Mouse (Mus musculus) embryonic facial prominence, embryonic 14.5 days (tissue): ENCODE results near the gene Zbtb17. TPM values are rescaled to one million over a fixed set of nuclear protein-coding genes. Genes with fewer than 3 reads are reported as not detected.

Source experiments
- ATAC-seq: fragments of 200-750 bp; cut with Nextera tagmentation; 2 replicates; pipeline ENCODE4 v1.8.0; 2017; ENCODE audit warnings: low read depth, moderate number of reproducible peaks, moderate TSS enrichment
- DNase-seq: peaks from one replicate; pipeline ENCODE4 v3.0.0-alpha.2; 2015; ENCODE audit warnings: low spot score
- H3K27ac ChIP-seq: fragments of 300-500 bp; sonication (generic); replicated peaks from 2 replicates; pipeline ENCODE4 v1.5.1; 2014; ENCODE audit warnings: low read depth, mild to moderate bottlenecking, low read length, moderate library complexity
- H3K27me3 ChIP-seq: fragments of 300-500 bp; sonication (generic); replicated peaks from 2 replicates; pipeline ENCODE4 v1.6.1; 2014; ENCODE audit warnings: low read length; ENCODE audit not compliant: control insufficient read depth, insufficient read depth
- H3K36me3 ChIP-seq: fragments of 300-500 bp; sonication (generic); 2 replicates; pipeline ENCODE4 v1.6.1; 2014; ENCODE audit warnings: low read length, mixed read lengths; ENCODE audit not compliant: control insufficient read depth, insufficient read depth
- H3K4me1 ChIP-seq: fragments of 300-500 bp; sonication (generic); 2 replicates; pipeline ENCODE4 v1.6.1; 2014; ENCODE audit warnings: antibody characterized with exemption, low read length; ENCODE audit not compliant: control insufficient read depth, insufficient read depth
- H3K4me2 ChIP-seq: fragments of 300-500 bp; sonication (generic); 2 replicates; pipeline ENCODE4 v1.6.1; 2014; ENCODE audit warnings: low read depth, mild to moderate bottlenecking, low read length, moderate library complexity, mixed read lengths
- H3K4me3 ChIP-seq: fragments of 300-500 bp; sonication (generic); 2 replicates; pipeline ENCODE4 v1.5.1; 2014; ENCODE audit warnings: low read depth, mild to moderate bottlenecking, low read length
- H3K9ac ChIP-seq: fragments of 300-500 bp; sonication (generic); 2 replicates; pipeline ENCODE4 v1.6.1; 2014; ENCODE audit warnings: low read depth, mild to moderate bottlenecking, low read length, moderate library complexity, mixed read lengths
- H3K9me3 ChIP-seq: fragments of 300-500 bp; sonication (generic); 2 replicates; pipeline ENCODE4 v1.6.1; 2016; ENCODE audit warnings: low read length; ENCODE audit not compliant: control insufficient read depth
- WGBS: fragments of 180-500 bp; shearing (Covaris S2); extraction: QIAGEN DNeasy Blood & Tissue Kit; methylation state at CpG from one replicate; pipeline ENCODE4 v1.1.7; 2014; 5-methylcytosine and 5-hydroxymethylcytosine counted together
- polyA plus RNA-seq: library from polyadenylated mRNA; unstranded; fragments of >200 nt; fragmentation: Nextera tagmentation; extraction: Ambion mirVana; gene quantifications from 2 replicates; pipeline ENCODE4 v1.2.1, GENCODE M21; 2014

Gene Zbtb17
- polyA plus RNA-seq, 1 experiment from 2014 or later: 22.0 TPM

DNA sequence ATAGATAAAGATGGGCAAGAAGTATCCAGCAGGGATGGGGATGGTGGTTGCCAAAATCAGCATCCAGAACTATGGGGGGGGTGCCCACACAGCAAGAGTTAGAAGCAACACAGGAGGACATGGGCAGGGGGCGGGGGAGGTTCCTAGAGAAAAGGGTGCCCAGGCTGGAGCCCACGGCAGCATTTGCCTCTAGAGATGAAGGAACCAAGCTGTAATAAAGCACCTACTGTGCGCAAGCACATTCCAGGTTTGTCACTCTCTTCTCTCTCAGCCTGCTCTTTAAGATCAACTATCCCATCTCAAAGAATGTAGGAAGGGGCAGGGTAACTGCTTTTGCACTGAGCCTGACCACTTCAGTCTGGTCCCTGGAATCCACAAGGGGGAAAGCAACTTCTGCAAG lies 35.9 kb upstream of the Zbtb17 start:
- Histone ChIP-seq H3K4me2 (no peak overlapping the region), H3K4me3 (no peak overlapping the region), H3K4me1 (no peaks in the 10 kb centered on the region), H3K9ac (no peak overlapping the region), H3K9me3 (no peaks in the 10 kb centered on the region), H3K27ac (no peak overlapping the region), H3K36me3 (no peaks in the 10 kb centered on the region), H3K27me3 (0 out of 2 replicates have a peak, but pooled peaks cover 5% of the 10 kb centered on the region)
- ATAC-seq (no peak), DNase-seq (no peak)
- 97% methylated on average over 3 of the region's 3 CpGs for WGBS

DNA sequence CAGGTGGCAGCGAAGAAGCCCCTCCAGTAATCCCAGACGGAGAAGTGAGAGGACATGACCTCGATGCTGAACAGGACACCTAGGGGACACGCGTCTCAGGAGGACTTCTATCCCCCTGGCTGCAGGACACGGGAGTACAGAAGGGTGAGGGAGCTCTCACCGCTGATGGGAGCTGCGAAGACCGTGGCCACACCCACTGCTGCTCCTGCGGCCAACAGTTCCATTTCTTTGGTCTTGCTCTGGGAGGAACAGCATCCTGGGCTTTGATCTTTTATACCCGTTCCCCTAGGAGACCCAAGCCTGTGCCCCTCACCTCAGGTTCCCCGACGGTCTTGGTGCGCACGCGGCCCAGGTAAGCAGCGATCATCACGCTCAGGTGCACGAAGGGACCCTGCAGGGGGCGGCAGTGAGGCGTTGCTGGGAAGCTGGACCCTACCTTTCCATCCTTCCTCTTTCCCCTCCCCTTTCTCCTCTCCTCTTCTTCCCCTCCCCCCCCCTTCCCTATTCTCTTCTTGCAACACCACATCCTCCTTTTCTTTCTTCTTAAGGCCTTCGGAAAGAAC lies 32.9 kb upstream of the Zbtb17 start:
- Histone ChIP-seq H3K9me3 (no peaks in the 10 kb centered on the region; the same call in 1 of the 2 replicates), H3K4me1 (no peaks in the 10 kb centered on the region), H3K36me3 (no peaks in the 10 kb centered on the region), H3K4me3 (no peak overlapping the region), H3K27me3 (0 out of 2 replicates have a peak, but pooled peaks cover 5% of the 10 kb centered on the region), H3K9ac (no peak overlapping the region), H3K4me2 (no peak overlapping the region), H3K27ac (no peak overlapping the region)
- WGBS: 17% methylated on average over 22 of the region's 22 CpGs
- DNase-seq: no peak
- no peak for ATAC-seq

DNA sequence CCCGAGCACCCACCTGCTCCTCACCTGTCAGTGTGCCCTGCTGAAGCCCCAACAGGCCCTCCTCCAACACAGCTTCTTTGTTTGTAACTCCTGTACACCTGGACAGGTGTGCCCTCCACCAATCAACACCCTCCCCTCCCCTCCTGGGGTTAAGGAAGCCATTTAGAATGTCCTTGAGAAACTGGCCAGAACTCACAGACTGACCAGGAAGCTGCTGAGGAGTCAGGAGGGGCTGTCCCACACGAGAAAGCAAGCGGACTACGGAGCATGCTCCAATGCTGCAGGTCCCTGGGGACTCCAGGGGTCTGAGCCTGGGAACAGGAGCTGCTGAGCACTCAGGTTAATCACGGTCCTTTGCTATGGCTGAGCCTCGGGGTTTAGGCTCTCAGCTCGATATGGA lies 28.5 kb upstream of the Zbtb17 start, which contains the start of gene Clcnkb:
Clcnkb (minus strand) TSS at position 91 of the 400 bp plus-strand sequence.
- Histone ChIP-seq H3K27me3 (0 out of 2 replicates have a peak, but pooled peaks cover 5% of the 10 kb centered on the region), H3K9me3 (no peaks in the 10 kb centered on the region; the same call in 1 of the 2 replicates), H3K4me1 (no peaks in the 10 kb centered on the region; the same call in 1 of the 2 replicates), H3K36me3 (no peaks in the 10 kb centered on the region), H3K27ac (no peak within 1 kb of the TSS), H3K9ac (no peak within 1 kb of the TSS), H3K4me3 (no peak within 1 kb of the TSS), H3K4me2 (no peak within 1 kb of the TSS)
- DNase-seq: no peak
- no peak for ATAC-seq
- 59% methylated on average over 6 of the region's 7 CpGs for WGBS

DNA sequence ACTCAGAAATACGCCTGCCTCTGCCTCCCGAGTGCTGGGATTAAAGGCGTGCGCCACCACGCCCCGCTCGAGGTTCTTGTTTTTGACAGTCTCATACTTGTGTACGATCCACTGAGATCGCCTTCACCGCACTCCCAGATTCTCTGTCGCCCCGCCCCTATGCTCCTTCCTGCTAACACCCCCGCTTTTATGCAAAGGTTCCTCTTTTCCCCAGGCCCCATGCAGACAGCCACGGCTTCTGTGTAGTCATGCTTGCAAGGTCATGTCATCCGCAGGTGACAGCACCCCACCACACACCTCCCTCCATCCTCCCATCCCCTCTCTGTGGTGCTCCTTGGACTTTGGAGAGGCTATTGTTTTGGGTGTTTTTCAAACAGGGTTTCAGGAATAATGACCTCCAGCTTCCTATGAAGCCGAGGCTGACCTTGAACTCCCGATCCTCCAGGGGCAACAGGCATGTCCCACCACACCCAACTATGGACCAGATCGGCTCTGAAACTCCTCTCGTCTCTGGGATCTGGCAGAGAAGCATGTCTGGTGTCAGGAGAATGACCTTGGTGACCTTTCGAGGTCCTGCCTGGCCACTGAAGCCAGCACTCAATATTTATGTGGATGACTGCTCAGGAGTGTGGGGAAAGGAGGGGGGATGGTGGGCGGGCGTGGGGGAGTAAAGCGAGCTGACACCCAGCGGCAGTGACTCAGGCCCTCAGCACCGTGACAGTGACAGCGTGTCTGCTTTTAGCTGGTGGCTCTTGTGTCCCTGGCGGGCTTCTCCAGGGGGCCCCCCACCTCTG lies 24.9 kb upstream of the Zbtb17 start:
- no peak overlapping the region for H3K27ac ChIP-seq
- no peak overlapping the region for H3K9ac ChIP-seq
- DNase-seq (no peak), ATAC-seq (no peak)
- no peak overlapping the region for H3K4me2 ChIP-seq
- no peaks in the 10 kb centered on the region; the same call in 1 of the 2 replicates for H3K9me3 ChIP-seq
- no peaks in the 10 kb centered on the region for H3K36me3 ChIP-seq
- WGBS: 60% methylated on average over 26 of the region's 27 CpGs
- H3K27me3 ChIP-seq: no peaks in the 10 kb centered on the region
- no peak overlapping the region for H3K4me3 ChIP-seq
- H3K4me1 ChIP-seq: no peaks in the 10 kb centered on the region; the same call in 1 of the 2 replicates

DNA sequence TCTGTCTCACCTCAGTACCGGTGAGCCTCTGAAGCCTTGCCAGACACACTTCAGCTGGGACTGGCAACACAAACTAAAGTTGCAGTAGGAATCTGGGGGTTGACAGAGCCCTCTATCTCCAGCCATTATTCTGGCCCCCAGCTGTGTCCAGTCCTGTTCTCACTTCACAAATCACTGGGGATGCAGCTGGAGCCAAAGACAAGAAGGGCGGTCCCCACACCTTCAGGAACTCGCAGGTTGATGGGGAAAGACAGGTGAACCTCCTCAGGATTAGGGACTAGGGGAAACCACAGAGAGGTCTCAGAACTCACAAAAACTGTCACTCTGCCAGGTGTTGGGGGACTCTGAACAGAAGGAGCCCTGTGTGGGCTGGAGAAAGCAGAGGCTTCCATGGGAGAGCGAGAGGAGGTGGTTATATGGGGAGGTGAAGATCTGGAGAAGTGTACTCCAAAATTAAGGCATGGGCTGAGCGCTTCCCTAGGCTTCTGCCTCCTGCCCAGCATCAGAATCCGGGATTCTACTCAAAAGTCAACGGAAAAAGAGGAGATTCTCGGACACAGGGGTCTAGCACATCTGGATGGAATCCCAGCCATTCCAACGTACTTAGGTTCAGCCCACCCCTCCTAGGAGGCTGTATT lies 24.1 kb upstream of the Zbtb17 start, which contains the start of gene Hspb7:
Hspb7 (plus strand) TSS at position 588 of the 638 bp plus-strand sequence.
- H3K4me1 ChIP-seq: peaks cover 4% of the 10 kb centered on the region

DNA sequence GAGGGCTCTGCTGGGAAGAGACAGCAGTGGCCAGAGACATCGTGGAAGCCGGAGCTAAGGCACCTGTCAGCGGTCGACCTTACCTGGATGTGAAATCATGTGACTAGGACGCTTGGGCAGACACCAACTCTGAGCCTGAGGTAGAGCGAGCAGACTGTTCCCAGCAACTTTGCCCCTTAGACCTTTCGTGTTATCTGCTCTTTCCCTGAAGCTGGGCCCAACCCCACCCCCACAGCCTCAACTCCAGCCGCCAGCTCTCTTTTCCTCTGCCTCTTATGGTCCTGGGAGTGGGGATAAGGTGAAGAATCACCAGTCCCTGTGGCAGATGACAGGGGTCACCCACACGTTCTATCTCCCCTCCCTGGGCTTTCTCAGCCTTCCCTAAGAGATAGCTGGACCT lies 23.6 kb upstream of the Zbtb17 start:
- Histone ChIP-seq H3K9me3 (no peaks in the 10 kb centered on the region; the same call in 1 of the 2 replicates), H3K27ac (no peak overlapping the region), H3K4me2 (no peak overlapping the region), H3K36me3 (no peaks in the 10 kb centered on the region), H3K4me3 (no peak overlapping the region), H3K4me1 (peaks cover 4% of the 10 kb centered on the region), H3K9ac (no peak overlapping the region), H3K27me3 (no peaks in the 10 kb centered on the region)
- WGBS: 46% methylated on average over 9 of the region's 9 CpGs
- DNase-seq: no peak
- no peak for ATAC-seq

More for the DNA sequence above, 24.1 kb upstream of the Zbtb17 start, which contains the start of gene Hspb7:
- Histone ChIP-seq H3K27me3 (no peaks in the 10 kb centered on the region), H3K9me3 (no peaks in the 10 kb centered on the region; the same call in 1 of the 2 replicates), H3K36me3 (no peaks in the 10 kb centered on the region), H3K27ac (no peak within 1 kb of the TSS), H3K4me3 (no peak within 1 kb of the TSS), H3K4me2 (no peak within 1 kb of the TSS), H3K9ac (no peak within 1 kb of the TSS)
- DNase-seq (no peak), ATAC-seq (no peak)
- 45% methylated on average over 9 of the region's 9 CpGs for WGBS

DNA sequence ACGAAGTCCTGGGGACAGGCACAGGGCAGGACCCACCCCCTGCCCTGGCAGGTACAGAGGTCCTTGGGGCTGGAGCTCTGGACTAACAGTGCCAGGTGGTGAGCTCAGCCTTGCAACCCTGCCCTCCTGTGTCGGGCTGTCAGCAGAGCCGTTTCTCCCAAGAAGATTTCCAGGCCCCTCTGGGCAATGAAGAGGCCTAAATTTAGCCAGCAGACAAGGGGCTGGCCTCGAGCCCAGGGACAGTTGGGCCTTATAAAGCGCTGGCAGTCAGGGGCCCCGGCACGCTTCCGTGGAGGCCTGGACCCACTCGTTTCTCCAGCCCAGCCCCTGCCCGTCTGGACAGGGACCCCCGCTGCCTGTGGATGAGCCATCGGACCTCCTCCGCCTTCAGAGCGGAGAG lies 23.0 kb upstream of the Zbtb17 start:
- H3K4me2 ChIP-seq: no peak overlapping the region
- DNase-seq: peak; percentile 14

DNA sequence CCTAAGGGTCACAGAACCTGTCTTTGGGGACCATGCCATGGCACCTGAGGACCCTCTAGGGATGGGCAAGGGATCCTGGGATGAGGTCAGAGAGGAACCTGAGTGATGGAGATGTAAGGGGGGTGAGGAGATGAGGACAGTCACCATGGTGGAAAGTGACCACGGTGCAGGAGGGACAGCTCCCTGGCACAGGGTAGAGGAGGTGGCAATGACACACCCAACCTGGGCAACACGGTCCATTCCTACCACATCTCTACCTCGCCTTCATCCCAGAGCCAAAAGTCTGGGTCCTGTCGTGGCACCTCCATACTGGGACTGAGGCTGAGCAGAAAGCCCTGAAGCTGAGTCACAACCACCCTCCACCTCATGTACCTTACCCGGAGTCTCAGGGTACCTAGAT lies 21.6 kb upstream of the Zbtb17 start:
- peaks cover 7% of the 10 kb centered on the region for H3K4me1 ChIP-seq
- H3K27me3 ChIP-seq: no peaks in the 10 kb centered on the region
- no peaks in the 10 kb centered on the region for H3K9me3 ChIP-seq
- no peak for DNase-seq
- H3K4me3 ChIP-seq: no peak overlapping the region
- 89% methylated on average over 5 of the region's 5 CpGs for WGBS
- H3K4me2 ChIP-seq: no peak overlapping the region
- ATAC-seq: no peak
- no peak overlapping the region for H3K27ac ChIP-seq
- no peak overlapping the region for H3K9ac ChIP-seq
- H3K36me3 ChIP-seq: no peaks in the 10 kb centered on the region

More for the DNA sequence above, 23.0 kb upstream of the Zbtb17 start:
- Histone ChIP-seq H3K27ac (no peak overlapping the region), H3K27me3 (no peaks in the 10 kb centered on the region), H3K36me3 (no peaks in the 10 kb centered on the region), H3K9ac (no peak overlapping the region), H3K4me1 (peaks cover 5% of the 10 kb centered on the region), H3K9me3 (no peaks in the 10 kb centered on the region; the same call in 1 of the 2 replicates), H3K4me3 (no peak overlapping the region)
- ATAC-seq: no peak
- 65% methylated on average over 8 of the region's 14 CpGs for WGBS
